Mouse (Mus musculus) kidney, postnatal 0 days (tissue): Measurements from ENCODE around the gene Atad1. TPM values are rescaled to one million over a fixed set of nuclear protein-coding genes. Genes with fewer than 3 reads are reported as not detected.
"Not testable (repeated sequence)": the region's sequence is repeated elsewhere in the genome, so short reads cannot be mapped to it uniquely, and the experiment has no call there.

Experiments used
- ATAC-seq: fragments of 200-750 bp; cut with Nextera tagmentation; replicated peaks from 2 replicates; pipeline ENCODE4 v1.8.0; 2017; ENCODE audit warnings: low read depth, moderate number of reproducible peaks, moderate TSS enrichment, moderate library complexity; ENCODE audit not compliant: low FRiP score
- DNase-seq: peaks from one replicate; pipeline ENCODE4 v3.0.0-alpha.2; 2016; ENCODE audit warnings: low spot score
- H3K27ac ChIP-seq: fragments of 300-500 bp; sonication (generic); 2 replicates; pipeline ENCODE4 v1.5.1; 2014; ENCODE audit warnings: mild to moderate bottlenecking
- H3K27me3 ChIP-seq: fragments of 300-500 bp; sonication (generic); 2 replicates; pipeline ENCODE4 v1.6.1; 2014; ENCODE audit warnings: low read length, mixed read lengths; ENCODE audit not compliant: insufficient read depth
- H3K36me3 ChIP-seq: fragments of 300-500 bp; sonication (generic); 2 replicates; pipeline ENCODE4 v1.6.1; 2014; ENCODE audit warnings: low read length, mixed read lengths; ENCODE audit not compliant: insufficient read depth
- H3K4me1 ChIP-seq: fragments of 300-500 bp; sonication (generic); replicated peaks from 2 replicates; pipeline ENCODE4 v1.6.1; 2014; ENCODE audit warnings: antibody characterized with exemption, low read length, mixed read lengths; ENCODE audit not compliant: insufficient read depth
- H3K4me2 ChIP-seq: fragments of 300-500 bp; sonication (generic); 2 replicates; pipeline ENCODE4 v1.6.1; 2014; ENCODE audit warnings: mild to moderate bottlenecking, low read length, moderate library complexity, mixed read lengths
- H3K4me3 ChIP-seq: fragments of 300-500 bp; sonication (generic); replicated peaks from 2 replicates; pipeline ENCODE4 v1.5.1; 2014; ENCODE audit warnings: low read depth, low read length
- H3K9ac ChIP-seq: fragments of 300-500 bp; sonication (generic); 2 replicates; pipeline ENCODE4 v1.6.1; 2014; ENCODE audit warnings: low read depth, low read length
- H3K9me3 ChIP-seq: fragments of 300-500 bp; sonication (generic); replicated peaks from 2 replicates; pipeline ENCODE4 v1.6.1; 2016; ENCODE audit warnings: low read length, inconsistent platforms, mixed read lengths
- CTCF ChIP-seq: IDR thresholded peaks from 2 replicates; pipeline ENCODE4 v1.5.1; 2016; ENCODE audit warnings: antibody characterized with exemption, low read depth, mild to moderate bottlenecking, moderate library complexity
- WGBS: fragments of 180-500 bp; shearing (Covaris S2); extraction: QIAGEN DNeasy Blood & Tissue Kit; methylation state at CpG from one replicate; pipeline ENCODE4 v1.1.7; 2014; 5-methylcytosine and 5-hydroxymethylcytosine counted together
- polyA plus RNA-seq: library from polyadenylated mRNA; unstranded; fragments of >200 nt; fragmentation: Nextera tagmentation; extraction: Ambion mirVana; gene quantifications from 2 replicates; pipeline ENCODE4 v1.2.1, GENCODE M21; 2015

The Atad1 gene
- polyA plus RNA-seq, 1 experiment from 2014 or later: 79.2 TPM

DNA sequence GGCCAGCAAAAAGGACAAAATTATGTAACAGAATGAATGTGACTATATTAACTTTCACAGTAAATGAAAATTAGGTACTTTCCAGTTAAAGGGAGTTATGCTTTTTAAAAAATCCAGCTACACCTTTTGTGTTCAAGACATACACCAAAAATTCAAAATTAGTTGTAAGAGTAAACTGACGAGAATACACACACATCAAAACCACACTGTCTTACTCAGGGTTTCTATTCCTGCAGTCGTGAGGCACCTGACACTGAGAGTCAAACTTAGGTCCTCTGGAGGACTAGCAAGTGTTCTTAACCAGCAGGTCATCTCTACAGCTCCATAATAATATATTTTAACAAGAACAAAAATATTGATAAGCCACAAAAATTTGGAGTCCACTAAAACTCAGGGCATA lies 42.9 kb downstream of the Atad1 start:
- 90% methylated on average over 2 of the region's 2 CpGs for WGBS
- Histone ChIP-seq H3K27me3 (no peaks in the 10 kb centered on the region), H3K9me3 (no peaks in the 10 kb centered on the region), H3K27ac (no peak overlapping the region), H3K4me3 (no peak overlapping the region), H3K4me2 (no peak overlapping the region), H3K4me1 (no peaks in the 10 kb centered on the region), H3K36me3 (peaks cover 21% of the 10 kb centered on the region), H3K9ac (no peak overlapping the region)
- ATAC-seq (no peak), DNase-seq (no peak)
- no peak for TF ChIP-seq CTCF

DNA sequence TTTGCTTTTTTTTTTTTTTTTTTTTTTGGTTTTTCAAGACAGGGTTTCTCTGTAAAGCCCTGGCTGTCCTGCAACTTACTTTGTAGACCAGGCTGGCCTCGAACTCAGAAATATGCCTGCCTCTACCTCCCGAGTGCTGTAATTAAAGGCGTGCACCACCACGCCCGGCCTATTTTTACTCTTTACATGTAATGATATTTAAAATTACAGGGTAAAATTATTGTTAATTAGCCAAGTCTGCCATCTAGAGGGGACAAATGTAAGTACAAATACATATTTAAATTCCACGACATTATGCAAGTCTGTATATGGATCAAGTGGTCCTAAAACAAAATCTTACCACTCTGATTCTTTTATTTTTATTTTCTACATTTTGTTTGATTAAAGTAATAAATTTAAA lies 49.9 kb downstream of the Atad1 start:
- 68% methylated on average over 6 of the region's 6 CpGs for WGBS
- no peak overlapping the region for H3K27ac ChIP-seq
- no peaks in the 10 kb centered on the region for H3K4me1 ChIP-seq
- no peak overlapping the region for H3K4me3 ChIP-seq
- H3K36me3 ChIP-seq: peaks cover 22% of the 10 kb centered on the region
- peak; percentile 71 for TF ChIP-seq CTCF
- H3K27me3 ChIP-seq: no peaks in the 10 kb centered on the region
- ATAC-seq: no peak
- no peaks in the 10 kb centered on the region for H3K9me3 ChIP-seq
- H3K4me2 ChIP-seq: no peak overlapping the region
- DNase-seq: peak; percentile 75
- H3K9ac ChIP-seq: no peak overlapping the region

DNA sequence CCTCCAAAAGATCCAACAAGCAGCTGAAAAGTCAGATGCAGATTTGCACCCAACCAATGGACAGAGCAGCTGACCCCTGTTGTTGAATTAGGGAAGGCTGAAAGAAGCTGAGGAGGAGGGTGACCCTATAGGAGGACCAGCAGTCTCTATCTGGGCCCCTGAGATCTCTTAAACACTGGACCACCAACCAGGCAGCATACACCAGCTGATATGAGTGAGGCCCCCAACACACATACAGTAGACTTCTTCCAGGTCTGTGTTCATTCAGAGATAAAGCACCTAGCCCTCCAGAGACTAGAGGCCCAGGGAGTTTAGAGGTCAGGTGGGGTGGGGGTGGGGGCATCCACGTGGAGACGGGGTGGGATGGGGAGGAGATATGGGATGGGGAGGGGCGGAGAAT lies 51.4 kb downstream of the Atad1 start:
- H3K4me1 ChIP-seq, ATAC-seq, H3K27ac ChIP-seq, H3K9ac ChIP-seq, H3K4me2 ChIP-seq, H3K27me3 ChIP-seq, DNase-seq, H3K4me3 ChIP-seq, H3K9me3 ChIP-seq: not testable (repeated sequence)
- WGBS: 88% methylated on average over 3 of the region's 3 CpGs
- 0 out of 2 replicates have a peak, but pooled peaks cover 13% of the 10 kb centered on the region for H3K36me3 ChIP-seq

DNA sequence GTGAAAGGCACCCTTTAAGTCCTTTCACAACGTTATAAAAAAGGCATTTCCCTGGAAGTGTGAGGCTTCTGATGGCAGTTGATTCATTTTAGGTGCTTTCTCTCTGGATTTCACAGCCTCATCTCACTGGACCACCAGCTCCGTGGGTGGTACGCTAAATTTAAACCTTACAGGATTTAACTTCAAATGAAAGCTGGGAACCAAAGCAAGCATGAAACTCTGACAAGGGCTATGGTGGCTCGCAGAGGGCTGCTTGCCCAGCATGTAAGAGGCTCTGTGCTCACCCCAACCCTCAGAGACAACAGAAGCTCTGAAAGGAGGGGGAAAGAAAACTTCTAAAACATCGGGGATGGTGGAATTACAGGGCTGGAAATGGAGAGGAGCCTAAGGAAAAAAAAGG lies 51.9 kb downstream of the Atad1 start:
- WGBS: 88% methylated on average over 5 of the region's 5 CpGs
- H3K9me3 ChIP-seq: no peaks in the 10 kb centered on the region
- peaks cover 13% of the 10 kb centered on the region; the same call in 1 of the 2 replicates for H3K36me3 ChIP-seq
- no peak overlapping the region for H3K27ac ChIP-seq
- no peak for DNase-seq
- H3K4me3 ChIP-seq: no peak overlapping the region
- no peak overlapping the region for H3K4me2 ChIP-seq
- no peak overlapping the region for H3K9ac ChIP-seq
- H3K4me1 ChIP-seq: no peaks in the 10 kb centered on the region
- no peak for ATAC-seq
- no peaks in the 10 kb centered on the region for H3K27me3 ChIP-seq
- TF ChIP-seq CTCF: no peak

DNA sequence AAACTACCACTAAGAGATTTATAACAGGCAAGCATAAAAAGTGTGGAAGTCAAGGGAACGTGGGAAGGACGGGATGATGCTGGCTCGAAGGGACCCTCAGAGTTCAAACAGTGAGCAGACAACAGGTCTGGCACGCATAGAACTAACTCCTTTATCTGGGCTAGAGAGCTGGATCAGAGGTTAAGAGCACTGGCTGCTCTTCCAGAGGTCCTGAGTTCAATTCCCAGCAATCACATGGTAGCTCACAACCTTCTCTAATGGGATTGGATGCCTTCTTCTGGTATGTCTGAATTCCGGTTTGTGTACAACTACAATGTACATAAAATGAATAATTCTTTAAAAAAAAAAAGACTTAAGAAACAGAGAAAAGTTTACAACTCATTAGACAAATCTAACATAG lies 56.5 kb downstream of the Atad1 start:
- Histone ChIP-seq H3K9me3 (no peaks in the 10 kb centered on the region), H3K4me3 (no peak overlapping the region), H3K27me3 (no peaks in the 10 kb centered on the region), H3K4me2 (no peak overlapping the region), H3K27ac (no peak overlapping the region), H3K4me1 (no peaks in the 10 kb centered on the region), H3K36me3 (peaks cover 14% of the 10 kb centered on the region; the same call in 1 of the 2 replicates), H3K9ac (no peak overlapping the region)
- DNase-seq: no peak
- no peak for TF ChIP-seq CTCF
- 87% methylated on average over 5 of the region's 5 CpGs for WGBS
- ATAC-seq: no peak

DNA sequence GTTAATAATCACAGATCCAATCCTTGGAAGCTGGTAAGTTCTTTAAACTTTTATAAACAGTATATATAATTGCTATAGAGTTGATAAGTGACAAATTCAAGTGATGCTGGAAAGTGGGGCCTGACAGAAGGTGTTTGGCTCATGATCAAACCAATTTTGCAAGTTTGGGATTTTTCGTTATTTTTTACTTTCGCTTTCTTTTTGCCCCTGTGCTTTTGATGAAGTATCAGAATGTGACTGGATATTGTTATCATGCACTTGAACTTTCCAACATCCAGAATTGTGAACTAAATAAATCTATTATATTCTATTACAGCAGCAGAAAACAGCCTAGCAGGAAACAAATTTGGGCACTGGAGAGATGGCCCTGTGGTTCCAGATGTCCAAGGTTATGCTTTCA lies 58.7 kb downstream of the Atad1 start:
- Histone ChIP-seq H3K4me3 (no peak overlapping the region), H3K4me2 (no peak overlapping the region), H3K36me3 (peaks cover 15% of the 10 kb centered on the region; the same call in 1 of the 2 replicates), H3K27me3 (no peaks in the 10 kb centered on the region), H3K9me3 (no peaks in the 10 kb centered on the region), H3K27ac (no peak overlapping the region), H3K9ac (no peak overlapping the region), H3K4me1 (no peaks in the 10 kb centered on the region)
- no peak for TF ChIP-seq CTCF
- DNase-seq (no peak), ATAC-seq (no peak)
- WGBS: 88% methylated on average over 2 of the region's 2 CpGs

DNA sequence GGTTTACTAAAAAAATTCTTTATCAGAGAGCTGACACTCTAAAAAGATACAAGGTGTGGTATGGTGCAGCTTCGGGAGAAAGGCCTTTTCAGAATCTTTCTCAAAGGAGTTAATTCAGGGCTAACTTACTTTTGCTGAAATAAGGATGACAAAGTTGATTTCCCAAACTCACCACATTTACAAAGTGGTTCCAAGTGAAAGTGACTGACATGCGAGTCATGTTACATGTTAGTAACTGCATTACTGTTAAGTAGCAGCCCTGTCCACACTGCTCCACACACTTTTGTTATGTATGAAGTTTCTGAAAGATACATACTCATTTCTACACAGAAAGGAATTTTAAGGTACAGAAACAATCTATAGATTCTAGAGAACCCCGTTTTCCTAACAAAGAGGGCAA lies 63.8 kb downstream of the Atad1 start:
- H3K27ac ChIP-seq: no peak overlapping the region
- peaks cover 22% of the 10 kb centered on the region; the same call in 1 of the 2 replicates for H3K36me3 ChIP-seq
- DNase-seq (no peak), ATAC-seq (no peak)
- 95% methylated on average over 3 of the region's 3 CpGs for WGBS
- no peak for TF ChIP-seq CTCF
- no peak overlapping the region for H3K9ac ChIP-seq
- no peaks in the 10 kb centered on the region for H3K27me3 ChIP-seq
- H3K4me2 ChIP-seq: no peak overlapping the region
- no peaks in the 10 kb centered on the region for H3K9me3 ChIP-seq
- H3K4me3 ChIP-seq: no peak overlapping the region
- H3K4me1 ChIP-seq: no peaks in the 10 kb centered on the region

DNA sequence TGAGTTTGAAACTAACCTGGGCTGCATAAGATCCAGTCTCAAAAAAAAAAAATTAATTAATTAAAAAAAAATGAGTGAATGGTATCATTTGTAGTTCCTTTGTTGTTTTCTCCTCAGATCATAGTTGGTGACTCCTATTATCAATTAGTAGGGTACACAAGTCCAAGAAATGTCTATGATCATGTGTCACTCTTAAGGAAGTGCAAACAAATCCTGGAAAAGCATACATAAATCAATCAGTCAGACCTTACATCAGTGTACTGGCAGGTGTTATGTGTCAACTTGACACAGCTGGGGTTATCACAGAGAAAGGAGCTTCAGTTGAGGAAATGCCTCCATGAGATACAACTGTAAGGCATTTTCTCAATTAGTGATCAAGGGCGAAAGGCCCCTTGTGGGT lies 71.8 kb downstream of the Atad1 start:
- not testable (repeated sequence) for H3K27me3 ChIP-seq, DNase-seq, H3K9ac ChIP-seq, H3K4me2 ChIP-seq, H3K36me3 ChIP-seq, H3K27ac ChIP-seq, H3K9me3 ChIP-seq, ATAC-seq, H3K4me1 ChIP-seq, H3K4me3 ChIP-seq
- 93% methylated on average over 1 of the region's 1 CpGs for WGBS
